Mouse (Mus musculus) limb, embryonic 11.5 days (tissue): ENCODE measurements around the gene Ctsz. TPM values are rescaled to one million over a fixed set of nuclear protein-coding genes. Genes with fewer than 3 reads are reported as not detected.

Source experiments
- ATAC-seq: fragments of 200-750 bp; cut with Nextera tagmentation; 2 replicates; pipeline ENCODE4 v1.8.0; 2017; ENCODE audit warnings: low read depth; ENCODE audit not compliant: insufficient number of reproducible peaks, low FRiP score, low TSS enrichment
- DNase-seq: peaks from one replicate; pipeline ENCODE4 v3.0.0-alpha.2; 2015; ENCODE audit warnings: low spot score
- H3K27ac ChIP-seq: fragments of 300-500 bp; sonication (generic); replicated peaks from 2 replicates; pipeline ENCODE4 v1.5.1; 2014; ENCODE audit warnings: low read depth, mild to moderate bottlenecking, low read length
- H3K27me3 ChIP-seq: fragments of 300-500 bp; sonication (generic); 2 replicates; pipeline ENCODE4 v1.6.1; 2014; ENCODE audit warnings: mild to moderate bottlenecking, low read length, mixed read lengths; ENCODE audit not compliant: control insufficient read depth, insufficient read depth
- H3K36me3 ChIP-seq: fragments of 300-500 bp; sonication (generic); 2 replicates; pipeline ENCODE4 v1.6.1; 2014; ENCODE audit warnings: mild to moderate bottlenecking, low read length, moderate library complexity, mixed read lengths; ENCODE audit not compliant: control insufficient read depth, insufficient read depth
- H3K4me1 ChIP-seq: fragments of 300-500 bp; sonication (generic); 2 replicates; pipeline ENCODE4 v1.6.1; 2014; ENCODE audit warnings: low read length, mixed read lengths; ENCODE audit not compliant: control insufficient read depth, insufficient read depth
- H3K4me2 ChIP-seq: fragments of 300-500 bp; sonication (generic); 2 replicates; pipeline ENCODE4 v1.6.1; 2014; ENCODE audit warnings: low read depth, mild to moderate bottlenecking, moderate library complexity; ENCODE audit not compliant: severe bottlenecking
- H3K4me3 ChIP-seq: fragments of 300-500 bp; sonication (generic); 2 replicates; pipeline ENCODE4 v1.5.1; 2014; ENCODE audit warnings: low read depth, low read length
- H3K9ac ChIP-seq: fragments of 300-500 bp; sonication (generic); 2 replicates; pipeline ENCODE4 v1.6.1; 2014; ENCODE audit warnings: mild to moderate bottlenecking, low read length
- H3K9me3 ChIP-seq: fragments of 300-500 bp; sonication (generic); 2 replicates; pipeline ENCODE4 v1.6.1; 2016; ENCODE audit warnings: low read length; ENCODE audit not compliant: control insufficient read depth
- WGBS: fragments of 180-500 bp; shearing (Covaris S2); extraction: QIAGEN DNeasy Blood & Tissue Kit; methylation state at CpG from one replicate; pipeline ENCODE4 v1.1.7; 2014; 5-methylcytosine and 5-hydroxymethylcytosine counted together
- polyA plus RNA-seq: library from polyadenylated mRNA; unstranded; fragments of >200 nt; fragmentation: Nextera tagmentation; extraction: Ambion mirVana; gene quantifications from 2 replicates; pipeline ENCODE4 v1.2.1, GENCODE M21; 2014

Ctsz gene
- polyA plus RNA-seq = 99.6 and 106 TPM in 2 replicates

GRCm38 (mm10) chr2:174438737-174439449 lies at the start of gene Ctsz:
Gene Ctsz, minus strand, starts transcription at chr2:174439039.
- no peak within 1 kb of the TSS for H3K27ac ChIP-seq
- H3K4me2 ChIP-seq = peak within 1 kb of the TSS; percentile 54
- DNase-seq = peak; percentile 78
- H3K36me3 ChIP-seq = no peaks in the 10 kb centered on the region
- WGBS = 1% methylated on average over 37 of the region's 38 CpGs
- peak within 1 kb of the TSS; percentile 68 for H3K9ac ChIP-seq
- no peaks in the 10 kb centered on the region for H3K9me3 ChIP-seq
- ATAC-seq = peak; percentile 72
- H3K27me3 ChIP-seq = no peaks in the 10 kb centered on the region
- peaks cover 8% of the 10 kb centered on the region for H3K4me1 ChIP-seq
- H3K4me3 ChIP-seq = peak within 1 kb of the TSS; percentile 51

- WGBS = 92% methylated on average over 5 of the region's 5 CpGs
- Histone ChIP-seq H3K36me3 (no peaks in the 10 kb centered on the region), H3K4me3 (no peak overlapping the region), H3K9me3 (no peaks in the 10 kb centered on the region), H3K27me3 (no peaks in the 10 kb centered on the region), H3K9ac (no peak overlapping the region), H3K27ac (no peak overlapping the region), H3K4me2 (no peak overlapping the region), H3K4me1 (no peaks in the 10 kb centered on the region)
- DNase-seq (no peak), ATAC-seq (no peak)
These were observed 48.2 kb upstream of the Ctsz start for GRCm38 (mm10) chr2:174487005-174487404.

- no peak for ATAC-seq
- Histone ChIP-seq H3K9me3 (no peaks in the 10 kb centered on the region), H3K4me1 (no peaks in the 10 kb centered on the region), H3K4me3 (no peak overlapping the region), H3K9ac (no peak overlapping the region), H3K27me3 (no peaks in the 10 kb centered on the region), H3K4me2 (no peak overlapping the region), H3K27ac (no peak overlapping the region), H3K36me3 (no peaks in the 10 kb centered on the region)
- WGBS = 85% methylated on average over 5 of the region's 5 CpGs
- no peak for DNase-seq
These were observed 39.9 kb upstream of the Ctsz start for GRCm38 (mm10) chr2:174478746-174479145.

DNA sequence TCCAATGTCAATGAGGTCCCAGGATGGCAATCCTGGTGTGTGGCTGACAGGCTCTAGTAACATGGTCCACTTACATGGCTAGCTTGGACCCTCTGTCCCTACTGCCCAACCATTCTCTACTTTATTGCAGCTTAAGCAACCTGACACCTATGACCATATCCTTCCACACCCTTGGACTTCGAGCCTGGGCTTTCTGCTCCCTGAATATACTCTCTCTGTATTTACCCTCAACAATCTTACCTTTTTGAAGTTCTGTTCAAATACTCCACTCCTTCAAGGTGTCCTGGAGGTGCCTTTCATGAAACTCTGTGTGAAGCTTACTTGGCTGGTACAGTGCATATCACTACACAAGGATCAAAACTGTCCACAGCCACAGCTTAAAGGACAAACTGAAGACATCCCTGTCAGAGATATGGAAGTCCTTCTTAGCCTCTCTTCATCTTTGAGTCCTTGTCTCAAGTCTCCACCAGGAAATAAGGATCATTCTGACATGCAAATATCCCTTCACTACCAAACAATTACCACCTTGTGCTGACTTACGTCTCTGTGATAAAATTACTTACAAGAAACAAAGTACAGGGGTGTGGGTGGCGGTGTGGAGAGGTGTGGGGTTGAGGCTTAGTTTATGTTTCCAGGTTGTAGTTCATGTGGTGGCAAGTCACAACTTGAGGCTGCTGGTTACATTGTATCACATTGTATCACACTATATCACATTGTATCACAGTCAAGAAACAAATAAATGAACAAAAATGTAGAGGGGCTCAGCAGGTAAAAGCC lies 38.9 kb upstream of the Ctsz start:
- no peak for DNase-seq
- Histone ChIP-seq H3K4me2 (no peak overlapping the region), H3K36me3 (no peaks in the 10 kb centered on the region), H3K9ac (no peak overlapping the region), H3K4me1 (0 out of 2 replicates have a peak, but pooled peaks cover 3% of the 10 kb centered on the region), H3K27ac (no peak overlapping the region), H3K9me3 (no peaks in the 10 kb centered on the region), H3K4me3 (no peak overlapping the region), H3K27me3 (no peaks in the 10 kb centered on the region)
- no peak for ATAC-seq
- 79% methylated on average over 3 of the region's 3 CpGs for WGBS

DNA sequence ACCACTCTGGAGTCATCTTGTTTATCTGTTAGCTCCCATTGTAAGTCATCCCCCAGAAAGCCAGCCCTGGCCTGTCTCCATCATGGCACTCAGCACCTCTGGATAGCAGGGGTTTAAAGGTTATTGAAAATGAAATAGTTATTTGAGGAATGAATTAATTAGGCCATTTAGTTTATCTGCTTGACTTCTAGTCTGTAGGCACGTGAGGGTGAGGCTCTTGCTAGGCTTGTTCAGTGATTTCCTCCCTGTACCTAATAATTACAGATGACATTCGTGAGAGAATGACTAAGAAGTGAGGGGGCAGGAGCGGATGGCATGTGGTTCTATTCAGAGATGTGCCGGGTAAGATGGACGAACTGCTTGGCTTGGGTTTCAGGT lies 34.7 kb upstream of the Ctsz start:
- WGBS = 65% methylated on average over 5 of the region's 5 CpGs
- peak overlapping the region; percentile 75 for H3K4me2 ChIP-seq
- peak overlapping the region; percentile 60 for H3K4me3 ChIP-seq
- ATAC-seq (no peak), DNase-seq (no peak)
- no peaks in the 10 kb centered on the region for H3K9me3 ChIP-seq
- H3K9ac ChIP-seq = peak overlapping the region; percentile 60; the same call in 1 of the 2 replicates
- H3K27ac ChIP-seq = peak overlapping the region; percentile 73; the same call in 1 of the 2 replicates
- peaks cover 4% of the 10 kb centered on the region for H3K36me3 ChIP-seq
- 0 out of 2 replicates have a peak, but pooled peaks cover 3% of the 10 kb centered on the region for H3K4me1 ChIP-seq
- no peaks in the 10 kb centered on the region for H3K27me3 ChIP-seq

DNA sequence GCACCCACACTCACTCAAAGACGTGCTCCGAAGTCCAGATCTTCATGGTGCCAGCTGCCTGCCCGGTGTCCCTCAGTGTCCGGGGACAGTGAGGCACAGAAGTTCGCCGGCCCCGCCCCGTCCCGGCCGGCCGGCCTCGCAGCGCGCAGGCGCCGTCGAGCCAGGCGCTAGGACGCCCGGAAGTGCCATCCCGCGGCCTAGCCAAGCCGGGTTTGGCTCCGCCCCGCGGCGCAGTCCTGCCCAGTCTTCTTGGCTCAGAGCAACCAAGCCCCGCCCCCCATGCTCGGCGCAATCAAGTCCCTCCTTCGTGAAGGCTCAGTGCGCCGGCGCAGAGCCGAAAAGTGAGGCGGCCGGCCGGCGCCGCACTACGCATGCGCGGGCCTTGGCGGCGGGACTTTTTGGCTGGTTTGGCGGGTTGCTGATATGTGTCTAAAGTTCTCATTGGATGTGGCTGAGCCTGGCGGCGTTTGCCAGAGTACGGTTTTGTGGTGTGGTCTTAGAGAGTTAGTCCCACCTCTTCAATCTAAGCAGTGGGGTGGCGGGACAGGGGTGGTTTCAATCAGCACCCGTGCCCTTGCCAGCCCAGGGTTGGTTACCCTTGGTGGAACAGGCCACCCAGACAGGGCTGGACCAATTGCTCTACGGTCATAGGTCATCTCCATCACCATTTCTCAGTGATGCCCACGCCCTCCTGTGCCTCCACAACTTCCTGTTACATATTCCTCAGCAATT lies 34.1 kb upstream of the Ctsz start, which contains the start of gene Prelid3b:
Prelid3b (minus strand) TSS at position 264 of the 732 bp plus-strand sequence.
- DNase-seq = peak; percentile 99
- Histone ChIP-seq H3K27ac (peak within 1 kb of the TSS; percentile 73; the same call in 1 of the 2 replicates), H3K36me3 (peaks cover 4% of the 10 kb centered on the region), H3K4me1 (0 out of 2 replicates have a peak, but pooled peaks cover 3% of the 10 kb centered on the region), H3K9ac (peak within 1 kb of the TSS; percentile 81), H3K4me3 (peak within 1 kb of the TSS; percentile 60), H3K4me2 (peak within 1 kb of the TSS; percentile 75), H3K27me3 (no peaks in the 10 kb centered on the region), H3K9me3 (no peaks in the 10 kb centered on the region)
- peak; percentile 97 for ATAC-seq
- under 1% methylated on average over 53 of the region's 53 CpGs for WGBS

GRCm38 (mm10) chr2:174472407-174472806 lies 33.6 kb upstream of the Ctsz start:
- H3K36me3 ChIP-seq = peaks cover 4% of the 10 kb centered on the region
- no peaks in the 10 kb centered on the region for H3K9me3 ChIP-seq
- H3K4me2 ChIP-seq = peak overlapping the region; percentile 75
- H3K4me3 ChIP-seq = peak overlapping the region; percentile 60
- ATAC-seq (peak; percentile 46; the same call in 1 of the 2 replicates), DNase-seq (no peak)
- no peak overlapping the region for H3K27ac ChIP-seq
- H3K9ac ChIP-seq = peak overlapping the region; percentile 81
- WGBS = 11% methylated on average over 30 of the region's 30 CpGs
- 0 out of 2 replicates have a peak, but pooled peaks cover 3% of the 10 kb centered on the region for H3K4me1 ChIP-seq
- H3K27me3 ChIP-seq = no peaks in the 10 kb centered on the region
